Mouse (Mus musculus) hindbrain, embryonic 16.5 days (tissue): Measurements from ENCODE around the gene Ctxn1. TPM values are rescaled to one million over a fixed set of nuclear protein-coding genes. Genes with fewer than 3 reads are reported as not detected.

Source experiments
- ATAC-seq: fragments of 200-750 bp; cut with Nextera tagmentation; 2 replicates; pipeline ENCODE4 v1.8.0; 2017; ENCODE audit warnings: moderate TSS enrichment, moderate library complexity
- H3K27ac ChIP-seq: fragments of 300-500 bp; sonication (generic); 2 replicates; pipeline ENCODE4 v1.5.1; 2014; ENCODE audit warnings: low read depth, mild to moderate bottlenecking, control low read depth, low read length, moderate library complexity
- H3K27me3 ChIP-seq: fragments of 300-500 bp; sonication (generic); replicated peaks from 2 replicates; pipeline ENCODE4 v1.6.1; 2014; ENCODE audit warnings: low read length; ENCODE audit not compliant: control insufficient read depth, insufficient read depth
- H3K36me3 ChIP-seq: fragments of 300-500 bp; sonication (generic); 2 replicates; pipeline ENCODE4 v1.6.1; 2014; ENCODE audit warnings: mild to moderate bottlenecking, low read length, moderate library complexity, mixed read lengths; ENCODE audit not compliant: control insufficient read depth, insufficient read depth
- H3K4me1 ChIP-seq: fragments of 300-500 bp; sonication (generic); 2 replicates; pipeline ENCODE4 v1.6.1; 2014; ENCODE audit warnings: low read depth, low read length; ENCODE audit not compliant: control insufficient read depth, insufficient read depth
- H3K4me2 ChIP-seq: fragments of 300-500 bp; sonication (generic); 2 replicates; pipeline ENCODE4 v1.6.1; 2014; ENCODE audit warnings: mild to moderate bottlenecking, low read length, control low read depth, moderate library complexity
- H3K4me3 ChIP-seq: fragments of 300-500 bp; sonication (generic); 2 replicates; pipeline ENCODE4 v1.5.1; 2014; ENCODE audit warnings: mild to moderate bottlenecking, low read length, control low read depth, moderate library complexity
- H3K9ac ChIP-seq: fragments of 300-500 bp; sonication (generic); 2 replicates; pipeline ENCODE4 v1.6.1; 2014; ENCODE audit warnings: low read depth, mild to moderate bottlenecking, control low read depth, low read length, moderate library complexity
- H3K9me3 ChIP-seq: fragments of 300-500 bp; sonication (generic); 2 replicates; pipeline ENCODE4 v1.6.1; 2014; ENCODE audit warnings: mild to moderate bottlenecking, low read length, moderate library complexity; ENCODE audit not compliant: control insufficient read depth
- WGBS: fragments of 180-500 bp; shearing (Covaris S2); extraction: QIAGEN DNeasy Blood & Tissue Kit; methylation state at CpG from one replicate; pipeline ENCODE4 v1.1.7; 2014; 5-methylcytosine and 5-hydroxymethylcytosine counted together
- polyA plus RNA-seq: library from polyadenylated mRNA; unstranded; fragments of >200 nt; fragmentation: Nextera tagmentation; extraction: Ambion mirVana; gene quantifications from 2 replicates; pipeline ENCODE4 v1.2.1, GENCODE M21; 2015

Gene Ctxn1
- polyA plus RNA-seq, 1 experiment from 2014 or later, result 289 TPM

- ATAC-seq, result no peak; the same call in 1 of the 2 replicates
- Histone ChIP-seq H3K9me3 (no peaks in the 10 kb centered on the region), H3K27ac (peak overlapping the region; percentile 91), H3K4me1 (peaks cover 26% of the 10 kb centered on the region), H3K9ac (peak overlapping the region; percentile 84), H3K36me3 (peaks cover 12% of the 10 kb centered on the region), H3K4me3 (peak overlapping the region; percentile 86), H3K27me3 (no peaks in the 10 kb centered on the region), H3K4me2 (peak overlapping the region; percentile 95)
- 12% methylated on average over 19 of the region's 19 CpGs for WGBS
Observed at GRCm38 (mm10) chr8:4239193-4239890, 19.7 kb downstream of the Ctxn1 start.

DNA sequence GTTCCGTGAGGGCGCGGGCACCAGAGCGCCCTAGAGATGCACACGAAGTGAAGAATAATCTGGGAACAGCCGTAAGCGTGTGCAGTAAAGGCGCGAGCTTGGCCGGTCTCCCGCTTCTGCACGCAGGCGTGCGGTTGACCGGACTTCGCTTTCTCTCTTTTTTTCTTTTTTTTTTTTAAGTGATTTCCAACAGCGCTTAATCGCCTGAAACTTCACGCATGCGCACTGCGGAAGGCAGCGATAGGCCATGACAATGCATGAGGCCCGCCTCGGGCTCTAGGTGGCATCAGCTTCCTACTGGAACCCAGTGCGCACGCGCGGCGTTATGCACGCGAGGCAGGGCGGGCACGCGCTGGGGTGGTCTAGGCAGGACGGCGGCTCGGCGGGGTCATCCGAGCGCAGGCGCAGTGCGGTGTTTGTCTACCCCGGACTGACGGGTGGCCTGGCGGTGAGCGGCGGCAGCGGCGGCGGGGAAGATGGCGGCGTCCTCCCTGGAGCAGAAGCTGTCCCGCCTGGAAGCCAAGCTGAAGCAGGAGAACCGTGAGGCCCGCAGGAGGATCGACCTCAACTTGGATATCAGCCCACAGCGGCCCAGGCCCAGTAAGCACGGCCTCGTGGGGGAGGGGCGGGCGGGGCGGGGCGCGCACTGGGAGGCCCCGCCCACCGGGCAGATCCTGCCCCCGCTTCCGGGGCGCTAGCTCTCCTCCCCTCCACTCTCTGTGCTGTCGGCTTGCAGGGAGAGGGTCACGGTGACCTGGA lies 20.5 kb downstream of the Ctxn1 start, which contains the start of the genes Map2k7 and Gm49320:
Gene Map2k7, plus strand, starts transcription at position 307 of the 759 bp plus-strand sequence.
Gene Gm49320, plus strand, starts transcription at position 432 of the 759 bp plus-strand sequence.
- H3K9me3 ChIP-seq, result no peaks in the 10 kb centered on the region
- peaks cover 26% of the 10 kb centered on the region for H3K4me1 ChIP-seq
- WGBS, result under 1% methylated on average over 56 of the region's 71 CpGs
- no peaks in the 10 kb centered on the region for H3K27me3 ChIP-seq
- H3K9ac ChIP-seq, result peak within 1 kb of the TSS; percentile 84
- peak within 1 kb of the TSS; percentile 92 for H3K27ac ChIP-seq
- H3K36me3 ChIP-seq, result peaks cover 4% of the 10 kb centered on the region
- peak within 1 kb of the TSS; percentile 86 for H3K4me3 ChIP-seq
- H3K4me2 ChIP-seq, result peak within 1 kb of the TSS; percentile 95
- peak; percentile 95 for ATAC-seq

DNA sequence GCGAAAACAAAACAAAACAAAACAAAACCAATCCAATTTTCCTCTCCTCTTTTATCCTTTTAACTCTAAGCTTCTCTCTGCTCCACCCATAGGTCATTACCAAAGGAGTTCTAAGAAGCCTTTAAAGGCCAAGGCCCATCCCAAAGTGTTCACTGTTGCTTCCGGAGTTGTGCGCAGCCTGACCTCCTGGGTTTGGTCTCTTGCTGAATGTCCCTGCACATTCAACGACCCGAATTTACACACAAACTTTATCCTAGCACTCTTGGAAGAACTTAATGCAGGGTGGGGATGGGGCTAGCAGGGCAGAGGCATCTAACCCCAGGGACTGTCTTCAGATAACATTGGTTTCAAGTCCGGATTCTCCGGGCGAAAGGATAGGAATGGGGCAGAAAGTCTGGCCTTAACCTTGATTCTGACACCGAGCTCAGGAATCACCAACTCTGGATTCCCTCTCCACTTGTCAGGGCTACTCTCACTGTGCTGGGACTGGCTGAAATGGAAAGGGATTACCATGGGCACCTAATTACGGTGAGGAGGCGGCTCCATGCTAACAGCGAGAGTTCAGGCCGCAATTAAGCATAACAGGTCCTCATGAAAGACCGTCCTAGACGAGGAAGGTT lies 21.1 kb downstream of the Ctxn1 start:
- Histone ChIP-seq H3K4me2 (peak overlapping the region; percentile 82), H3K36me3 (no peaks in the 10 kb centered on the region), H3K4me1 (peaks cover 26% of the 10 kb centered on the region), H3K9me3 (no peaks in the 10 kb centered on the region), H3K9ac (peak overlapping the region; percentile 66), H3K27me3 (no peaks in the 10 kb centered on the region), H3K4me3 (peak overlapping the region; percentile 86), H3K27ac (peak overlapping the region; percentile 92)
- 19% methylated on average over 15 of the region's 15 CpGs for WGBS
- ATAC-seq, result peak; percentile 2

DNA sequence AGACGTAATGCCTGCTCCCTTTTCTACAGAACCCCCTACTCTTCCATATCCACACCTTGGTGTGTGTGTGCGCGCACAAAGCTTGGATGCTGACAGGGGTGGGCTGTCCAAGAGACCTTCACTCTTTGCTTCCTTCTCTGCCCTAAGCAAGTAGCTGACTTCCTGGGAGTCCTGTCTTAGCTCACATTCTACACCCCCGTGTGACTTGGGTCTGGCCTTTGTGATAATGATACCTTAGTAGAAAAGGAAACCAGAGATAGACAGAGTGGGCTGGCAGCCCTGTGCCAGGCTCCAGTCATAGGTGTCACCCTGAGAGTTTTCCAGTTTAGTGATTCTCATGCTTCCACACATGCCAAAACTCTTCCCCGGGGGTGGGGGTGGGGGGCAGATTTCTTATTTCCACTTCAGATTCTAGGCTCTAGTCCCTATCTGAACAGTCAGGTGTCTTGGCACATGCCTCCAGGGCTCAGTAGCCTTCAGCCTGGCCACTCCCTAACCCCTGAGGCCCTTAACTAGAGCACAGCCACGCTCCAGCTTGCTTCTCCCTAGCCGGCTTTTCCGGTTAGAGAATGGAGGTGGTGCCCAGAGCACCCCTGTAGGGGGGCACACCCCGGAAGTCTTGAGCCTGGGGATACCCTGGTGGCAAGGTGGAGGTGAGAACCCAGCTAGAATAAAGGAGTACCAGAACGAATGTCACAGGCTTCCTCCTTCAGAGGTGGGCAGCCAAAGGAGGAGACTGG lies 28.3 kb downstream of the Ctxn1 start:
- no peak overlapping the region for H3K4me3 ChIP-seq

GRCm38 (mm10) chr8:4229784-4230183 lies 29.3 kb downstream of the Ctxn1 start:
- Histone ChIP-seq H3K4me3 (no peak overlapping the region), H3K9me3 (no peaks in the 10 kb centered on the region), H3K4me1 (peaks cover 2% of the 10 kb centered on the region; the same call in 1 of the 2 replicates), H3K27me3 (peaks cover 14% of the 10 kb centered on the region), H3K27ac (no peak overlapping the region), H3K4me2 (no peak overlapping the region), H3K36me3 (no peaks in the 10 kb centered on the region), H3K9ac (no peak overlapping the region)
- WGBS, result 73% methylated on average over 5 of the region's 5 CpGs
- no peak for ATAC-seq

More for the DNA sequence above, 28.3 kb downstream of the Ctxn1 start:
- Histone ChIP-seq H3K27ac (no peak overlapping the region), H3K27me3 (peaks cover 14% of the 10 kb centered on the region), H3K9me3 (no peaks in the 10 kb centered on the region), H3K4me1 (peaks cover 2% of the 10 kb centered on the region; the same call in 1 of the 2 replicates), H3K4me2 (no peak overlapping the region), H3K36me3 (no peaks in the 10 kb centered on the region), H3K9ac (no peak overlapping the region)
- WGBS, result 65% methylated on average over 10 of the region's 10 CpGs
- ATAC-seq, result no peak

DNA sequence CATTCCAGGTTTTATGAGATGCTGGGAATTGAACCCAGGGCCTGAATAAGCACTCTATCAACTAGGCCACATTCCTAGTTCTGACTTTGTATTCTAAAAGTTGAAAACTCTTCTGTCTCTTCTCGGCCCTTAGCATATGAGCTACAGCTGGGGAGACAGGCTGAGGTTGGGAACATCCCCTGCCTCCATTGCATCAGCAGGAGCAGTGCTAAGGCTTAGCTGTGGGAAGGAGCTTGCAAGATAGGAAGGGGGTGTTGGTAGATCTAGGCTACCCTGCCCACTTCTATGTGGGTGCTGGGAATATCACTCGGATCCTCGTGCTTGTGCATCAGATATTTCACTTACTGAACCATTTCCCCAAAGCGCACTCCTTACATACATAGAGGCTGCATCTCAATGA lies 31.2 kb downstream of the Ctxn1 start:
- H3K36me3 ChIP-seq, result no peaks in the 10 kb centered on the region
- WGBS, result 89% methylated on average over 4 of the region's 4 CpGs
- ATAC-seq, result no peak
- H3K27ac ChIP-seq, result no peak overlapping the region
- no peaks in the 10 kb centered on the region for H3K9me3 ChIP-seq
- H3K9ac ChIP-seq, result no peak overlapping the region
- H3K4me2 ChIP-seq, result no peak overlapping the region
- peaks cover 14% of the 10 kb centered on the region for H3K27me3 ChIP-seq
- H3K4me1 ChIP-seq, result peaks cover 2% of the 10 kb centered on the region; the same call in 1 of the 2 replicates
- H3K4me3 ChIP-seq, result no peak overlapping the region

DNA sequence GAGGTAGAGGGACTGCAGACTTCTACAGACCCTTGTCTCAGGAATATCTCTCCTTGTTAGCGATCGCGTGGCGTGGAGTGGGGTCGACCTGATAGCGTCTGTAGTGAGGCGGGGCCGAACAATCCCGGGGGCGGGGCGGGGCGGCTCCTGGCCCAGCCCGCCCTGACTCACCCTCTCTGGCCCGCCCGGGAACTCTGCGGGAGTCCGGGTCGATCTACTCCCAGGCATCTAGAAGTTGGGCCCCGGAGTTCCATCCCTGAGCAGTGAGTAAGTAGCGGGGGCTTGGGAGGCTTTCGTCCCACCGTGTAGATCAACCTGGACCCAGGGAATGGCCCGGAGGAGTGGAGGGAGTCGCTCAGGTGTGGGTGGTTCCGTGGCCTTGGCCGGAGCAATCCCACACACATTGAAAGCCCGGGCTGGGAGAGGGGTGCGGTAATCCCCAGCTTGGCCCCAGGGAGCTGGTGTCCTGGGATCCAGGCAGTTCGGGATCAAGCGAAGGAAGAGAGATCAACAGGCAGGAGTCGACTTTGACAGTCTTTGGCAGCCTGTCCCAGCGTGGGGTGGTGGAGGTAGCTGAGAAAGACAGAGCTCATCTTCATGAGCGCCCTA lies 32.2 kb downstream of the Ctxn1 start, which contains the start of gene Lrrc8e:
Gene Lrrc8e, plus strand, starts transcription at position 89 of the 609 bp plus-strand sequence.
- no peak within 1 kb of the TSS for H3K4me3 ChIP-seq
- H3K27me3 ChIP-seq, result peaks cover 14% of the 10 kb centered on the region
- 6% methylated on average over 32 of the region's 33 CpGs for WGBS
- H3K9ac ChIP-seq, result no peak within 1 kb of the TSS
- peak; percentile 51; the same call in 1 of the 2 replicates for ATAC-seq
- H3K27ac ChIP-seq, result no peak within 1 kb of the TSS
- no peaks in the 10 kb centered on the region for H3K9me3 ChIP-seq
- no peaks in the 10 kb centered on the region for H3K36me3 ChIP-seq
- H3K4me1 ChIP-seq, result peaks cover 2% of the 10 kb centered on the region; the same call in 1 of the 2 replicates
- H3K4me2 ChIP-seq, result peak within 1 kb of the TSS; percentile 47

DNA sequence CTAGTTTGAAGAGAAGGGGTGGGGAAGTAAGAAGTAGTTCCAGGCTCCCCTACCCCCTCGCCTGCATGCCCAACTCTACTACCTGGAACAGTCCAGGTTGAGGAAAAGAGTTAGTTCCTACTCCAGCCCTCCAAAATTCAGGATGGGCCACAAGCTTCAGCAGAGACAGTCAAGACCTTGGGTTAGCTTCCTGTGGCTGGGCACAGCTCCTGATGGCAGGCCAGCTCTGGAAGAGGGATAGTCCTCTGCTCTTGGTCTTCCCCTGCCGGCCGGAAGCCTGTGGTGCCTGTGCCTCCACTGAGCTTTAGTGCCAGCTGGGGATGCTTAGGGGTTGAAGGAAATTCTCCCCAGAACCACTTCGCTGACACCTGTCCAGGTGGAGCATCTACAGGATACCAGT lies 32.8 kb downstream of the Ctxn1 start:
- H3K9ac ChIP-seq, result no peak overlapping the region
- H3K27me3 ChIP-seq, result peaks cover 14% of the 10 kb centered on the region
- peaks cover 2% of the 10 kb centered on the region; the same call in 1 of the 2 replicates for H3K4me1 ChIP-seq
- WGBS, result 30% methylated on average over 4 of the region's 4 CpGs
- H3K9me3 ChIP-seq, result no peaks in the 10 kb centered on the region
- H3K4me3 ChIP-seq, result no peak overlapping the region
- H3K27ac ChIP-seq, result no peak overlapping the region
- no peaks in the 10 kb centered on the region for H3K36me3 ChIP-seq
- H3K4me2 ChIP-seq, result peak overlapping the region; percentile 47
- ATAC-seq, result peak; percentile 27; the same call in 1 of the 2 replicates
